Mouse (Mus musculus) lung, postnatal 0 days (tissue): ENCODE measurements around the gene Pbx3.

Experiments
- CTCF ChIP-seq: IDR thresholded peaks from 2 replicates; pipeline ENCODE4 v1.5.1; 2016; ENCODE audit warnings: antibody characterized with exemption, mild to moderate bottlenecking
- EP300 ChIP-seq: IDR thresholded peaks from 2 replicates; pipeline ENCODE4 v1.6.1; 2016; ENCODE audit warnings: antibody characterized with exemption, mild to moderate bottlenecking, control low read depth

- no peak for TF ChIP-seq CTCF
- TF ChIP-seq EP300, result no peak
Measured at GRCm38 (mm10) chr2:34374349-34374748, 1.4 kb upstream of the Pbx3 start.
